Mouse (Mus musculus) liver, embryonic 12.5 days (tissue): ENCODE measurements at regions not wholly inside any gene's neighbourhood (a gene's known extent, or its start where the extent isn't known, plus 50 kb on each side); places are given as distances from the start of the nearest gene placed in this dataset.

ENCODE experiments used
- ATAC-seq: fragments of 200-750 bp; cut with Nextera tagmentation; 2 replicates; pipeline ENCODE4 v1.8.0; 2017; ENCODE audit warnings: moderate number of reproducible peaks, mild to moderate bottlenecking, moderate library complexity
- H3K27ac ChIP-seq: fragments of 300-500 bp; sonication (generic); 2 replicates; pipeline ENCODE4 v1.5.1; 2016; ENCODE audit warnings: mild to moderate bottlenecking
- H3K27me3 ChIP-seq: fragments of 300-500 bp; sonication (generic); replicated peaks from 2 replicates; pipeline ENCODE4 v1.6.1; 2016; ENCODE audit warnings: mild to moderate bottlenecking, moderate library complexity
- H3K36me3 ChIP-seq: fragments of 300-500 bp; sonication (generic); 2 replicates; pipeline ENCODE4 v1.6.1; 2016; ENCODE audit warnings: mild to moderate bottlenecking, moderate library complexity
- H3K4me1 ChIP-seq: fragments of 300-500 bp; sonication (generic); 2 replicates; pipeline ENCODE4 v1.6.1; 2016
- H3K4me2 ChIP-seq: fragments of 300-500 bp; sonication (generic); 2 replicates; pipeline ENCODE4 v1.6.1; 2016; ENCODE audit warnings: mild to moderate bottlenecking, moderate library complexity
- H3K4me3 ChIP-seq: fragments of 300-500 bp; sonication (generic); 2 replicates; pipeline ENCODE4 v1.5.1; 2016; ENCODE audit warnings: mild to moderate bottlenecking, moderate library complexity
- H3K9ac ChIP-seq: fragments of 300-500 bp; sonication (generic); 2 replicates; pipeline ENCODE4 v1.6.1; 2016; ENCODE audit warnings: mild to moderate bottlenecking, moderate library complexity
- H3K9me3 ChIP-seq: fragments of 300-500 bp; sonication (generic); replicated peaks from 2 replicates; pipeline ENCODE4 v1.6.1; 2016; ENCODE audit warnings: mild to moderate bottlenecking, moderate library complexity
- WGBS: fragments of 180-500 bp; shearing (Covaris S2); methylation state at CpG from one replicate; pipeline ENCODE4 v1.1.7; 2016; ENCODE audit not compliant: insufficient replicate concordance; 5-methylcytosine and 5-hydroxymethylcytosine counted together

DNA sequence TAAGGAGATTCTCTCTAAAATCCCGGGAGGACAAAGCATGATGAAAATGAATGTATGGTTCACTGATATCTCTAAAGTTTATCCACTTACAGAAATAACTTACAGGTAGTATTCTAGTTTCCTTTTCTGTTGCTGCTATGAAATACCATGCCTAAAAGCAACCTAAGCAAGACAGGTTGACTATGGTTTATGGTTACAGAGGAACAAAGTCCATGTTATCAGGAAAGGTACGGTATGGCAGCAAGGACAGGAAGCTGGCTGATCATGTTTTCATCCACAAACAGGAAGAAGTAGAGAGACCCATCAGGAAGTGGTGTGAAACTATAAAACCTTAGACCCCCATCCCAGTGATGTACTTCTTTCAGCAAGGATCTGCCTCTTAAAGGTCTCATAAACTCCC, 466.4 kb upstream of the Pbx1 start:
- Histone ChIP-seq H3K9ac (no peak overlapping the region), H3K4me3 (no peak overlapping the region), H3K36me3 (no peaks in the 10 kb centered on the region), H3K4me1 (no peaks in the 10 kb centered on the region), H3K9me3 (no peaks in the 10 kb centered on the region), H3K27ac (no peak overlapping the region), H3K4me2 (no peak overlapping the region), H3K27me3 (no peaks in the 10 kb centered on the region)
- 46% methylated on average over 2 of the region's 2 CpGs for WGBS
- ATAC-seq: no peak

- H3K27ac ChIP-seq: no peak overlapping the region
- no peaks in the 10 kb centered on the region for H3K9me3 ChIP-seq
- no peak overlapping the region for H3K4me3 ChIP-seq
- no peaks in the 10 kb centered on the region for H3K4me1 ChIP-seq
- no peaks in the 10 kb centered on the region for H3K36me3 ChIP-seq
- H3K9ac ChIP-seq: no peak overlapping the region
- ATAC-seq: no peak
- WGBS: 39% methylated on average over 3 of the region's 3 CpGs
- H3K27me3 ChIP-seq: no peaks in the 10 kb centered on the region
- H3K4me2 ChIP-seq: no peak overlapping the region
Measured at GRCm38 (mm10) chr1:168861577-168861976, 429.5 kb upstream of the Pbx1 start.

GRCm38 (mm10) chr1:168823184-168823583, 391.1 kb upstream of the Pbx1 start:
- 66% methylated on average over 3 of the region's 3 CpGs for WGBS
- Histone ChIP-seq H3K27ac (no peak overlapping the region), H3K9ac (no peak overlapping the region), H3K4me2 (no peak overlapping the region), H3K36me3 (no peaks in the 10 kb centered on the region), H3K27me3 (no peaks in the 10 kb centered on the region), H3K9me3 (no peaks in the 10 kb centered on the region), H3K4me3 (no peak overlapping the region), H3K4me1 (no peaks in the 10 kb centered on the region)
- no peak for ATAC-seq

DNA sequence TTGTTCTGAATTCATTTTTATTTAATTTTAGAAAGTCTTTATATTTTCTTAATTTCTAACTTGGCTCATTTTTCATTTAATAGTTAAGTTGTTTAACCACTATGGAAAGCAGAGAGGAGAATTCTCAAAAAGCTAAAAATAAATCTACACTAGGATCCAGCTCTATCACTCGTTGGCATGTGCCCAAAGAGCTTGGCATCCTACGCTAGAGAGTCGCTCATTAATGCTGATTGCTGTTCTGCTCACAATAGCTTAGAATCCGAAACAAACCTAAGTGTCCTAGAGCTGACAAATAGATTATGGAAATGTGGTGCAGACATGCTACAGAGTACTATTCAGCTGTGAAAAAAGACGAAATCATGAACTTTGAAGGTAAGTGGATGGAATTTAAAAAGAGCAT, 386.3 kb upstream of the Pbx1 start:
- Histone ChIP-seq H3K27ac (no peak overlapping the region), H3K4me3 (no peak overlapping the region), H3K9ac (no peak overlapping the region), H3K4me1 (no peaks in the 10 kb centered on the region), H3K4me2 (no peak overlapping the region), H3K27me3 (no peaks in the 10 kb centered on the region), H3K9me3 (no peaks in the 10 kb centered on the region), H3K36me3 (no peaks in the 10 kb centered on the region)
- 69% methylated on average over 5 of the region's 5 CpGs for WGBS
- ATAC-seq: no peak

DNA sequence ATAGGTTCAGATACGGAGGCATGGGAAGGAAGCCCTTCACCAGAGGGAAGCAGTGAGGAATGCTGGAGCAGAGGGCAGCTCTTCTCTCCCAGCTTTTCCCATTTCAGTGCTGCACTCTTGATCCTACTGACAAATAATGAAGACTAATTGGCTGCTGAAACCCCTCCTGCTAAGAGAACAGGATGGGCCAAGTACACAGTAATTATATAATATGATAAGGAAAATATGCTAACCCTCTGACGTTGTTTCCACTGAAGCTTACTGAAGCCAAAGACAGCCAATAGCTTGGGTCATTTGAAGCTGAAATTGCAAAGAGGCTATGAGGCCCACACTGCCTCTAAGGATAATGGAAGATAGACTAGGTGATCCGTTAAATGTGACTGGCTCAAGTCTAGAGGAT, 375.0 kb upstream of the Pbx1 start:
- H3K36me3 ChIP-seq: no peaks in the 10 kb centered on the region
- H3K4me2 ChIP-seq: no peak overlapping the region
- H3K27ac ChIP-seq: no peak overlapping the region
- no peak for ATAC-seq
- 57% methylated on average over 3 of the region's 3 CpGs for WGBS
- no peaks in the 10 kb centered on the region for H3K9me3 ChIP-seq
- H3K9ac ChIP-seq: no peak overlapping the region
- peaks cover 3% of the 10 kb centered on the region; the same call in 1 of the 2 replicates for H3K4me1 ChIP-seq
- H3K27me3 ChIP-seq: no peaks in the 10 kb centered on the region
- no peak overlapping the region for H3K4me3 ChIP-seq

- Histone ChIP-seq H3K36me3 (no peaks in the 10 kb centered on the region), H3K27me3 (no peaks in the 10 kb centered on the region), H3K27ac (no peak overlapping the region), H3K4me2 (no peak overlapping the region), H3K4me3 (no peak overlapping the region), H3K9me3 (no peaks in the 10 kb centered on the region), H3K9ac (no peak overlapping the region), H3K4me1 (peaks cover 3% of the 10 kb centered on the region; the same call in 1 of the 2 replicates)
- peak; percentile 77 for ATAC-seq
- WGBS: 35% methylated on average over 3 of the region's 3 CpGs
Measured at GRCm38 (mm10) chr1:168805442-168805841, 373.4 kb upstream of the Pbx1 start.

- Histone ChIP-seq H3K4me2 (no peak overlapping the region), H3K9me3 (no peaks in the 10 kb centered on the region), H3K4me3 (no peak overlapping the region), H3K4me1 (peaks cover 3% of the 10 kb centered on the region; the same call in 1 of the 2 replicates), H3K9ac (no peak overlapping the region), H3K36me3 (no peaks in the 10 kb centered on the region), H3K27ac (no peak overlapping the region), H3K27me3 (no peaks in the 10 kb centered on the region)
- no peak for ATAC-seq
- WGBS: 68% methylated on average over 1 of the region's 1 CpGs
Measured at GRCm38 (mm10) chr1:168801046-168801445, 369.0 kb upstream of the Pbx1 start.

DNA sequence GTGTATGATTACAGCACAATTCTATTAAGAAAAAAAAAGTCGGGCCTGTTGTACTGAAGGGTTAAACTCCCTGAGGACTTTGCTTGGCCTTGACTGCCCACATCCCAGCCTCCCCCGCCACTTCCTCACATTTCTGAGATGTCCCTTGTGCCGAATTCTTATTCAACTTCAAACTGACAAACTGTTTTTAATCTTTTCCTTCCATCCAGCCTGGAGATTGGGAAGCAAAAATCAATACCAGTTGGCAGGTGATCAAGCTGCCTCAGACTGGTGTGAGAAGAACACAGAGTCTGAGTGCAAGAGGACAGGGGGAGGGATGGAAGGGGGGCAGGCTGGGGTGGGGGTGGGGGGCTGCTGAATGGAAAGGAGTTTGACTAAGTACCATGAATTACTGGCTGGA, 354.7 kb upstream of the Pbx1 start:
- Histone ChIP-seq H3K9me3 (no peaks in the 10 kb centered on the region), H3K4me2 (no peak overlapping the region), H3K9ac (no peak overlapping the region), H3K27ac (no peak overlapping the region), H3K4me3 (no peak overlapping the region), H3K36me3 (no peaks in the 10 kb centered on the region), H3K4me1 (no peaks in the 10 kb centered on the region), H3K27me3 (no peaks in the 10 kb centered on the region)
- ATAC-seq: no peak
- WGBS: 18% methylated on average over 3 of the region's 3 CpGs

DNA sequence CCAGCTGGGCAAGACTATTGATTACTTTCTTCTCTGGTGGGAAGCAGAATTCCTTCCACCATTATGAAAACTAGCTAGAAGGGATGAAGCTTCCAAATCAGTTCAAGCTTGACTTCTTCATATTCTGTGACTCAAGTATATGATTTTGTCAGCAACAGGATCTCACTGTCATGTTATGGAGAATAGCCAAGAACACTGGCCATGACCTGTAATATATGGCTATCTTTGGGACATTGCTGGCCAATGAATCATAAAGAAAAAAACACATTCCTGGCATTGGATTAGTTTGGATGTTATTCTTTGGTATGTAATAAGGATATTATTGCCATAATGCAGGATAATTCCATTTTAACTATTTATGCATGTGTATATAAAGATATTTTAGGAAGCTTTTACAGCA, 351.8 kb upstream of the Pbx1 start:
- Histone ChIP-seq H3K36me3 (no peaks in the 10 kb centered on the region), H3K9ac (no peak overlapping the region), H3K9me3 (no peaks in the 10 kb centered on the region), H3K4me3 (no peak overlapping the region), H3K27ac (no peak overlapping the region), H3K27me3 (no peaks in the 10 kb centered on the region), H3K4me1 (no peaks in the 10 kb centered on the region), H3K4me2 (no peak overlapping the region)
- ATAC-seq: no peak

- H3K27ac ChIP-seq: no peak overlapping the region
- no peaks in the 10 kb centered on the region for H3K4me1 ChIP-seq
- H3K36me3 ChIP-seq: no peaks in the 10 kb centered on the region
- no peak for ATAC-seq
- H3K4me2 ChIP-seq: no peak overlapping the region
- no peak overlapping the region for H3K4me3 ChIP-seq
- no peaks in the 10 kb centered on the region for H3K27me3 ChIP-seq
- no peaks in the 10 kb centered on the region for H3K9me3 ChIP-seq
- H3K9ac ChIP-seq: no peak overlapping the region
- WGBS: 69% methylated on average over 6 of the region's 6 CpGs
Measured at GRCm38 (mm10) chr1:168764368-168764895, 332.4 kb upstream of the Pbx1 start.

- 71% methylated on average over 2 of the region's 2 CpGs for WGBS
- no peak overlapping the region for H3K27ac ChIP-seq
- H3K4me1 ChIP-seq: no peaks in the 10 kb centered on the region
- H3K36me3 ChIP-seq: no peaks in the 10 kb centered on the region
- no peaks in the 10 kb centered on the region for H3K27me3 ChIP-seq
- no peak for ATAC-seq
- no peak overlapping the region for H3K9ac ChIP-seq
- H3K9me3 ChIP-seq: no peaks in the 10 kb centered on the region
- H3K4me3 ChIP-seq: no peak overlapping the region
- no peak overlapping the region for H3K4me2 ChIP-seq
Measured at GRCm38 (mm10) chr1:168761095-168761494, 329.0 kb upstream of the Pbx1 start.

- no peak overlapping the region for H3K27ac ChIP-seq
- H3K9ac ChIP-seq: no peak overlapping the region
- no peak overlapping the region for H3K4me2 ChIP-seq
- no peak for ATAC-seq
- H3K4me1 ChIP-seq: no peaks in the 10 kb centered on the region
- no peak overlapping the region for H3K4me3 ChIP-seq
- 38% methylated on average over 1 of the region's 1 CpGs for WGBS
- no peaks in the 10 kb centered on the region for H3K36me3 ChIP-seq
- H3K9me3 ChIP-seq: no peaks in the 10 kb centered on the region
- no peaks in the 10 kb centered on the region for H3K27me3 ChIP-seq
Measured at GRCm38 (mm10) chr1:168760239-168760638, 328.2 kb upstream of the Pbx1 start.

GRCm38 (mm10) chr1:168758835-168759234, 326.8 kb upstream of the Pbx1 start:
- H3K27ac ChIP-seq: no peak overlapping the region
- H3K4me2 ChIP-seq: no peak overlapping the region
- H3K9ac ChIP-seq: no peak overlapping the region
- 48% methylated on average over 2 of the region's 2 CpGs for WGBS
- H3K9me3 ChIP-seq: no peaks in the 10 kb centered on the region
- ATAC-seq: no peak
- H3K27me3 ChIP-seq: no peaks in the 10 kb centered on the region
- H3K4me3 ChIP-seq: no peak overlapping the region
- no peaks in the 10 kb centered on the region for H3K4me1 ChIP-seq
- H3K36me3 ChIP-seq: no peaks in the 10 kb centered on the region
